Mouse (Mus musculus) hematopoietic stem cell, adult 5-6 weeks (primary cell): ENCODE measurements around the gene Wnt8b. TPM values are rescaled to one million over a fixed set of nuclear protein-coding genes. Genes with fewer than 3 reads are reported as not detected.

Experiments used
- ATAC-seq, 2 experiments: fragments of 125-278 bp in 1 of 2; replicated peaks in 1 of 2; 2 replicates each; pipeline ENCODE4 v1.8.0; 2016 to 2017; ENCODE audit warnings: inconsistent platforms in 2 of 2, mild to moderate bottlenecking in 2 of 2, moderate number of reproducible peaks in 2 of 2, low read depth in 1 of 2, moderate TSS enrichment in 1 of 2; ENCODE audit not compliant: low FRiP score in 2 of 2, poor library complexity in 2 of 2, severe bottlenecking in 2 of 2, insufficient read depth in 1 of 2, low TSS enrichment in 1 of 2
- total RNA-seq: library from RNA; stranded (forward); fragments of 172-1452, 232-1000 nt; gene quantifications from 2 replicates; pipeline ENCODE4 v1.2.3, GENCODE M21; 2017

The Wnt8b gene
- total RNA-seq, 1 experiment from 2014 or later = not detected

GRCm38 (mm10) chr19:44544372-44544771, 51.1 kb downstream of the Wnt8b start:
- ATAC-seq = no peak

- peak; percentile 83 to 92 for ATAC-seq
Observed at GRCm38 (mm10) chr19:44544775-44545174, 51.5 kb downstream of the Wnt8b start.

GRCm38 (mm10) chr19:44545321-44546041, 52.2 kb downstream of the Wnt8b start, which contains the start of gene Sec31b:
Gene Sec31b (minus strand): TSS chr19:44545864.
- ATAC-seq = peak; percentile 7 to 15; a peak in 1 of 4 replicates

- no peak for ATAC-seq
Observed at GRCm38 (mm10) chr19:44552731-44553130, 59.5 kb downstream of the Wnt8b start, which contains the start of gene Gm20538. Gene Gm20538 (minus strand): TSS chr19:44552831.

GRCm38 (mm10) chr19:44553286-44553685, 60.0 kb downstream of the Wnt8b start:
- no peak for ATAC-seq

GRCm38 (mm10) chr19:44554490-44554860, 61.2 kb downstream of the Wnt8b start:
- peak in 1 of 2 experiments; percentile 25; a peak in 1 of 4 replicates for ATAC-seq

GRCm38 (mm10) chr19:44554861-44555590, 61.8 kb downstream of the Wnt8b start, which contains the start of gene Ndufb8:
Gene Ndufb8 (minus strand): TSS chr19:44555440.
- peak; percentile 95 to 96 for ATAC-seq

- peak; percentile 97 to 98 for ATAC-seq
Observed at GRCm38 (mm10) chr19:44562652-44563206, 69.5 kb downstream of the Wnt8b start, which contains the start of gene Hif1an. Gene Hif1an (plus strand): TSS chr19:44562850.

Other genes starting within 250 kb of the Wnt8b start
- 126 and 150 TPM in 2 replicates for gene Scd2, start 199.8 kb upstream of the Wnt8b start, total RNA-seq
- gene Scd4, start 160.4 kb upstream of the Wnt8b start, total RNA-seq = 0.05 and 0.31 TPM in 2 replicates
- 0.44 and 2.0 TPM in 2 replicates for gene Scd1, start 85.6 kb upstream of the Wnt8b start, total RNA-seq
- 0.88 and 1.6 TPM in 2 replicates for gene Sec31b, start 52.4 kb downstream of the Wnt8b start, total RNA-seq
- not detected in 2 replicates for gene Gm20538, start 59.4 kb downstream of the Wnt8b start, total RNA-seq
- 153 and 227 TPM in 2 replicates for gene Ndufb8, start 62.0 kb downstream of the Wnt8b start, total RNA-seq
- 14.6 and 17.6 TPM in 2 replicates for gene Hif1an, start 69.4 kb downstream of the Wnt8b start, total RNA-seq